Mouse (Mus musculus) erythroblast, adult 5-6 weeks (primary cell): ENCODE measurements around the gene Retnlg. TPM values are rescaled to one million over a fixed set of nuclear protein-coding genes. Genes with fewer than 3 reads are reported as not detected.
"Not testable (repeated sequence)": the region's sequence is repeated elsewhere in the genome, so short reads cannot be mapped to it uniquely, and the experiment has no call there.

Experiments used
- ATAC-seq: replicated peaks from 2 replicates; pipeline ENCODE4 v1.8.0; 2016; ENCODE audit warnings: moderate number of reproducible peaks, mild to moderate bottlenecking, moderate TSS enrichment, inconsistent platforms; ENCODE audit not compliant: poor library complexity, low FRiP score, severe bottlenecking
- total RNA-seq, 2 experiments: library from RNA; stranded (forward) in 1 of 2; stranded (reverse) in 1 of 2; fragments of 150-400 nt in 1 of 2; fragments of 200-764, 138-1000 nt in 1 of 2; gene quantifications; 2 replicates each; pipeline versions ENCODE4 v1.2.3 to v1.2.4; 2015 to 2017; ENCODE audit warnings: low replicate concordance in 2 of 2

The Retnlg gene
- total RNA-seq (2015; ENCODE audit: low replicate concordance) (993 and 1,006 TPM in 2 replicates), total RNA-seq (2017; ENCODE audit: low replicate concordance) (233 and 238 TPM in 2 replicates)

- ATAC-seq, result no peak
These were observed at the start of gene Retnlg for GRCm38 (mm10) chr16:48872321-48872720. Retnlg (plus strand) TSS chr16:48872621.

GRCm38 (mm10) chr16:48826474-48826873 lies 45.9 kb upstream of the Retnlg start:
- ATAC-seq, result no peak

- no peak for ATAC-seq
These were observed 44.8 kb upstream of the Retnlg start for GRCm38 (mm10) chr16:48827625-48828024.

GRCm38 (mm10) chr16:48829060-48829459 lies 43.4 kb upstream of the Retnlg start:
- no peak for ATAC-seq

- no peak for ATAC-seq
These were observed 40.4 kb upstream of the Retnlg start for GRCm38 (mm10) chr16:48832055-48832454.

- ATAC-seq, result not testable (repeated sequence)
These were observed 38.8 kb upstream of the Retnlg start for GRCm38 (mm10) chr16:48833626-48834025.

GRCm38 (mm10) chr16:48842266-48842665 lies 30.2 kb upstream of the Retnlg start, which contains the start of gene Retnla:
Retnla (plus strand) TSS chr16:48842551.
- ATAC-seq, result no peak

GRCm38 (mm10) chr16:48843671-48844386 lies 28.6 kb upstream of the Retnlg start:
- no peak for ATAC-seq

- not testable (repeated sequence) for ATAC-seq
These were observed 7.4 kb upstream of the Retnlg start for GRCm38 (mm10) chr16:48865004-48865403.

- no peak for ATAC-seq
These were observed 4.7 kb upstream of the Retnlg start for GRCm38 (mm10) chr16:48867690-48868089.

GRCm38 (mm10) chr16:48868663-48869062 lies 3.8 kb upstream of the Retnlg start:
- no peak for ATAC-seq

GRCm38 (mm10) chr16:48869671-48870070 lies 2.8 kb upstream of the Retnlg start:
- no peak for ATAC-seq

GRCm38 (mm10) chr16:48871754-48872153 lies 667 bp upstream of the Retnlg start:
- no peak for ATAC-seq

GRCm38 (mm10) chr16:48890733-48891132 lies 18.3 kb downstream of the Retnlg start:
- ATAC-seq, result no peak

- ATAC-seq, result no peak
These were observed 27.4 kb downstream of the Retnlg start for GRCm38 (mm10) chr16:48899868-48900267.

- ATAC-seq, result no peak
These were observed 38.8 kb downstream of the Retnlg start for GRCm38 (mm10) chr16:48911184-48911583.

- ATAC-seq, result no peak
These were observed 40.8 kb downstream of the Retnlg start for GRCm38 (mm10) chr16:48913206-48913605.

GRCm38 (mm10) chr16:48923724-48924123 lies 51.3 kb downstream of the Retnlg start:
- no peak for ATAC-seq
